Mouse (Mus musculus): ENCODE data around the gene Tef. TPM values are rescaled to one million over a fixed set of nuclear protein-coding genes. Genes with fewer than 3 reads are reported as not detected.

Gene Tef
- total RNA-seq, 2 experiments from 2014 or later = 61.4 to 101 TPM

Other genes with a start within 250 kb of the Tef start
- 10 to 100 TPM; 69.0 to 69.7 TPM for gene Ep300, start 217.1 kb upstream of the Tef start, total RNA-seq (2021)
- 10 to 100 TPM; 15.5 to 17.7 TPM for gene L3mbtl2, start 138.5 kb upstream of the Tef start, total RNA-seq (2021)
- gene Chadl, start 105.1 kb upstream of the Tef start, total RNA-seq (2021) = 1 to 10 TPM; 2.4 to 3.3 TPM
- gene Zc3h7b, start 57.4 kb upstream of the Tef start, total RNA-seq (2021) = 10 to 100 TPM; 75.1 to 77.3 TPM
- gene Rangap1, start 56.9 kb upstream of the Tef start, total RNA-seq (2021) = 10 to 100 TPM; 54.2 to 78.8 TPM
- 100 to 1,000 TPM; 103 to 125 TPM for gene Tob2, start 56.4 kb downstream of the Tef start, total RNA-seq (2021)
- 10 to 100 TPM; 57.8 to 59.2 TPM for gene Phf5a, start 69.5 kb downstream of the Tef start, total RNA-seq (2021)
- gene Aco2, start 69.9 kb downstream of the Tef start, total RNA-seq (2021) = 100 to 1,000 TPM; 823 to 866 TPM
- 10 to 100 TPM; 23.5 to 24.9 TPM for gene Polr3h, start 123.8 kb downstream of the Tef start, total RNA-seq (2021)
- gene Csdc2, start 134.3 kb downstream of the Tef start, total RNA-seq (2021) = 10 to 100 TPM; 12.4 to 16.0 TPM
- 10 to 100 TPM; 51.1 to 90.8 TPM for gene Pmm1, start 158.5 kb downstream of the Tef start, total RNA-seq (2021)
- not detected for gene 1700029P11Rik, start 178.1 kb downstream of the Tef start, total RNA-seq (2021)
- 10 to 100 TPM; 55.2 to 81.1 TPM for gene Xrcc6, start 185.4 kb downstream of the Tef start, total RNA-seq (2021)
- gene Desi1, start 231.4 kb downstream of the Tef start, total RNA-seq (2021) = 100 to 1,000 TPM in 1 of 2 experiments, 10 to 100 TPM in 1; 54.2 to 105 TPM
- 10 to 100 TPM; 88.7 to 94.1 TPM for gene Snu13, start 245.2 kb downstream of the Tef start, total RNA-seq (2021)

Data from adrenal gland, postnatal 36 days (tissue).